Mouse (Mus musculus): ENCODE data around the gene Satb1.

- peak; percentile 51 for TF ChIP-seq POLR2A (IDR thresholded peaks at IDR 0.05; ENCODE audit: borderline replicate concordance, extremely low read depth, insufficient read depth, insufficient read length, poor library complexity, severe bottlenecking)
- TF ChIP-seq CTCF (IDR thresholded peaks at IDR 0.05; ENCODE audit: borderline replicate concordance, extremely low read depth, insufficient read depth, insufficient read length), result no peak
These were observed 19.9 kb downstream of the Satb1 start for GRCm38 (mm10) chr17:51812942-51813783.

Measured in brain, embryonic 14.5 days (tissue).